Mouse (Mus musculus) brain, adult 2 months (tissue): ENCODE measurements at regions not wholly inside any gene's neighbourhood (a gene's known extent, or its start where the extent isn't known, plus 50 kb on each side); places are given as distances from the start of the nearest gene placed in this dataset.
A peak's percentile ranks its signal among the peaks of the same experiment; 100 is the strongest.

Experiments used
- DNase-seq: peaks from one replicate; pipeline ENCODE4 v3.0.0; 2011; ENCODE audit warnings: low read depth, low spot score

DNA sequence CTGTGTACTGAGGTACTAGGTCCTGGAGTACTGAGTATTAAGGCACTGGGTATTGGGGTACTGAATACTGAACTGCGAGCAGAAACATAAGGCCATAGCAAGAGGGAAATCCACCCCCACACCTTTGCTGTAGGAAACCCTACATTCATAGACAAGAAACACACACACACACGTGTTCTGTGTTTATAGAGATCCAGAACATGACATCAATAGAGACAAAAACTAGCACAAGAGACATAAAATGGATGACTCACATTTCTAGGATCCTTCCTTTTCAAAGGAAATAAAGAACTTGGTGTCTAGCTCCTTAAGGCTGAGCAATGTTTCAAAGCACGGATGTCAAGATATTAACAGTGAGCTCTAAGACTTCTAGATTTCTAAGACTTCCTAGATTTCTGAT, 49.9 kb upstream of the Nepro start:
- no peak for DNase-seq

GRCm38 (mm10) chr16:44672422-44672819, 51.7 kb upstream of the Nepro start:
- no peak for DNase-seq

DNA sequence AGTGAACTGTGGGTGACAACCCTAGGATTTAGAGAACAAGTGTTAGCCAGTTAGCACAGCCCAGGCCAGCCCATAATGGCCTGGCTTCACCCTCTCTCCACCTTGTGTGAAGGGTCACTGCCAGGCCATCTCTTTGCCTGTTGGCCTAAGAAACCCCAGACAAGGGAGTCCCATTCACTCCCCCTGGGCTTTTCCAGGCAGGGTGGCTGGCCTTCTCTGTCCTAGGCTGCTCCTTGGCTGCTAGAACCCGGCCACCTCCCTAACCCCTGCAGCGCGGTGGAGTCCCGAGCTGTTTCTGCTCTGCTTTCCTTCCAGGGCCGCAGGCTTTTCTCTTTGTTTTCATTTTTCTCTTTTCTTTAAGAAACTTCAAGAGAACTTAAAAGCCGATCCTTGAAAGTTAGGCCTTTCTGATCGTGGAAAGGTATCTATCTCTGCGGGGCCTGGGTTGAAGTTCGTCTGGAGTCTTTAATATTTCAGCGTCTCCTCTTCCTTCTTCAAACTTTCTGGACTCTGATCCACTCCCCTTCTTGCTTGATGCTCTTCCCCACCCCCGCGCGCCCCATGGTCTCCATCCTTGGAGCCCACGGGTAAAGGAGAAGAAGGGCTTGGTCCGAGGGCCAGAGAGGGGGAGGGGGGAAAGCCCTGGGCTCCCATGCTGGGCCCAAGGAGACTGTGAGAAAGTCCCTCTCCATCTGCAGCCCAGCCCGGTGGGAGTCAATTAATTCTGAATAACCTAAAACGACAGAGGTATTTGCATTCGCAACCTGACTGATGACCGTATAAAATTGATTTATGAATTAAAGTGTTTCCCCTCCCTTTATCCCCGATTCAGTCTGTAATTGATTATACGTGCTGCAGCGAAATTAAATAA, 52.3 kb upstream of the Nepro start:
- no peak for DNase-seq

- no peak for DNase-seq
These were observed 56.0 kb upstream of the Nepro start for GRCm38 (mm10) chr16:44668061-44668460.

GRCm38 (mm10) chr16:44667118-44667517, 57.0 kb upstream of the Nepro start:
- DNase-seq: peak; percentile 62

DNA sequence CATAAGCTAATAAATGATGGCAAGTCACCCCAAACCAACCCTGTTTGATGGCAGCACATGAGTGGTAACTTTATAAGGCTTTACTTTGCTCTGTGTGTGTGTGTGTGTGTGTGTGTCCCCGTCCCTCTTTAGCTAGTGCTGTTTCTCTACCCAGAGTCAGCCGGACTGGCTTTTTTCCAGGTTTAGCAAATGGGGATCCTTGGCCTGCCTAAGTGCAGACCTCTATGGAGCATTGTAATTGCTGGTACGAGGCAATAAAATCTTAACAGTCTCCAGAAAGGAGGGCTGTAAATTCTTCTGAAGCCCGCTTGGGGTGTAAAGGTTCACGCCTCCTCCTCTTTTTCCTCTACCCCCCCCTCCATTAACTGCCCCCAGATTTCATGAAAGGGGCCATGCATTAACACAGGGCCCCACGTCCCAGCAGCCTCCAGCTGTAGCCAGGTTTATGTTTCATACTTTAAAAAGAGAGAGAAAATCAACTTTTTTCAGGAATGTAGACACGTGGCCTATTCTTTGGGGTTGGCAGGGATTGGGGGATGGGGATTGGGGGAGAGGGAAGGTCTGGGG, 57.6 kb upstream of the Nepro start:
- no peak for DNase-seq

GRCm38 (mm10) chr16:44665491-44665931, 58.6 kb upstream of the Nepro start:
- no peak for DNase-seq

DNA sequence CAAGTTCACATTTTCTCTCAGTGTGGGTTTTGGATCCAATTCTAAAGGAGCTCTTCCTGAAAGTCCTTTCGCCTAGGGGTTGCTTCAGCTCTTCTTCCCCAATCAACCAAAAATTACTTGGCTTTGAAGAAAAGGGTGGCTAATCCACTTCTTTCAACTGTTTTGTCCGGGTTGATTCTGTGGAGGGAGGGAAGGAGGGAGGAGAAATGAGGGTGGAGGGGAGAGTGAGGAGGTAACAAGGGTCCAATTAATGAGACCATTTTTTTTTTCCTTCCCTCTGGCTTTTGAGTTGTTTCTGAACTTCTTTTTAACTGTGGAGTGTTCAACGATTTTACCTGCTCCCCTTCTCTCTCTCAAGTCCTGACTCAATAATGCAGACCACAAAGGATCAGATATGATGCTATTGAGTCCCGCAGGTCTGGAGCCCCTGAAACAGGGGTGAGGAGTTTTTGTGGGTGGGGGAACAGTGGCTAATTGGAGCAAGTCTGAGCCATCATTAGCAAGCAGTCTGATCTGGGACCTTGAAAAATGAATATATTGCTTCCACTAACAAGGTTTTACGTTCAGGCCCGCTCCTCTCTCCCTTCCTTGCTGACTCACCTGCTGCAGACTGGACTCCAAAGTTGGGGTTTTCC, 61.0 kb upstream of the Nepro start:
- no peak for DNase-seq

GRCm38 (mm10) chr16:44660996-44661876, 62.9 kb upstream of the Nepro start:
- DNase-seq: no peak

DNA sequence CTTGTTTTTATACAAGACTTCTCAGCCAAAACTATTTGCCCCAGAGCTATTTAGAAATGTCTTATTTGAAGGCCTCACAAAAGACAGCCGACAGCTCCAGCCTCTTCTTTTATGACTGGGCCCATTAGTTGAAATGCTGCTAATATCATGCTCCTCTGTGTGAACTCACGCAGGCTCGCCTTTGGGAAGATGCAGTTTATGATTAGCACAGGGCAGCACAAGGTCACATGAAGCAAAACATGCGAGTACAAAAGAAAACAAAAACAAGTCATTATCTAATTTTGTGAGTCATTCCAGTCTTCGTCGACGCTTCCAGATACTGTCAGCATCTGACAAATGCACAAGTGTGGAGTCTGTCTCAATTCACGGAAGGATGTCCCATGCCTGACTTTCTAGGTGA, 65.8 kb upstream of the Nepro start:
- DNase-seq: no peak

- no peak for DNase-seq
These were observed 67.9 kb upstream of the Nepro start for GRCm38 (mm10) chr16:44656181-44656580.

- DNase-seq: peak; percentile 73
These were observed 68.8 kb upstream of the Nepro start for GRCm38 (mm10) chr16:44655306-44655705.

DNA sequence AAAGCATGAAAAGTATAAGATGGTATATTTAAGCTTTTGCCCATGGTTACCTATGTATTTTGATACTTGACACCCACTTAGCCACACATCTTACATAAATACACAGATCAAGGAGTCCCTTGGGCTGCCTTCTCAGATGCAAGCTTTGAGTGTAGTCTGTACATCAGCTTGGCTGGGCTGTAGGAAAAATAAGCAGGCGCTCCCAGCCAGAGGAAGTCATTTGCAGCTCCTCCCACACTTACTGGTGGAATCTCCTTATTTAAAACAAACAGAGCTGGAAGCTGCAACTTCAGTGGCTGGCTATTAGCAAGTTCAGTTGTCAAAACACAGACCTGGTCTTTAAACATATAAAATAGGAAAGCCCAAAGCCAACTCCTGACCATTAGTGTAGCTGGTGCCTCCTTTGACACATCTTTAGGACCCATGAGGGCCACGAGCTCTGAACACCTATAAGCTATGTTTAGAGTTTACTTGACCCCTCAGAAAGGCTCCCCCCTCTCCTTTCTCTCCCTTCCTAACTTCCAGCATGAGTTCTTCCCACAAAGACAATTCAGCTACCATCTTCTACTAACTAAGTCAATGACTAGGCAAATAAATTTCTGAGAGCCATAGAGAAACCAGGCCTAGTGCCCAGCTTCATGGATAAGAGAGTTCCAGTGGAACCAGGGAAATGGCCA, 75.4 kb upstream of the Nepro start:
- DNase-seq: no peak

GRCm38 (mm10) chr16:44643992-44644391, 80.1 kb upstream of the Nepro start:
- DNase-seq: peak; percentile 87

DNA sequence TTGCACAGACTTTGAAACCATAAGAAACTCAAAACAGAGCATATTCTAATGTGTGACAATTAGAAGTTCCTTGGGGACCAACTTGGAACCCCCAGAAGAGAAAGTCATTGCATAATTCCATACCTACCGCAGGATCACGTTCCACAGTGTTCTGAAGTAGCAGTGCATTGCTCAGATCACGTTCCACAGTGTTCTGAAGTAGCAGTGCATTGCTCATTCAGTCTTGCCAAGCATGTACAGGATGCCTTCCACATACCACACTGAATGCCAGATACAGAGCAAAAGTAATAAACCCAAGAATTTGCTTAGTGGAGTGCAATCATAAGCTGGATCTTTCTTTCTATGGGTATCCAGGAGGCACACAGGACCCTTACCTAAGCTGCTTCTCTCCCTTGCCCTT, 78.4 kb upstream of the Boc start:
- DNase-seq: no peak

DNA sequence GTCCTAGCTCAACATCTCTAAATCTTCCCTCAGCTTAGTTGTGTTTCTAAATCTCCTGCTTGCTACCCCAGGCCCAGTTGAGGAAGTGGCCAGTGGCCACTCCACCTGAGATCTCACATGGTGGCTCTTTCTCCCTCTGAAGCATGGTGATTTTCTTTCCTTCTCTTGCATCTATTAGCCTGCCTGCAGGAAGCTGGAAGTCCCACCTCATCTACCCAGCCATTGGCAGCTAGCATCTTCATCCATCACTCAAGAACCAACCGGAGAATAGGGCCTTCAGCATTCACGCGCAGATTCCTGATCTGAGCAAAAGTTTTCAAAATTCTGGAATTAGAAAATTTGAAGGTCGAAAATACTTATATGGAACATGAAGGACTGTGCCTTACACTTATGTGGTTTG, 75.8 kb upstream of the Boc start:
- DNase-seq: no peak

DNA sequence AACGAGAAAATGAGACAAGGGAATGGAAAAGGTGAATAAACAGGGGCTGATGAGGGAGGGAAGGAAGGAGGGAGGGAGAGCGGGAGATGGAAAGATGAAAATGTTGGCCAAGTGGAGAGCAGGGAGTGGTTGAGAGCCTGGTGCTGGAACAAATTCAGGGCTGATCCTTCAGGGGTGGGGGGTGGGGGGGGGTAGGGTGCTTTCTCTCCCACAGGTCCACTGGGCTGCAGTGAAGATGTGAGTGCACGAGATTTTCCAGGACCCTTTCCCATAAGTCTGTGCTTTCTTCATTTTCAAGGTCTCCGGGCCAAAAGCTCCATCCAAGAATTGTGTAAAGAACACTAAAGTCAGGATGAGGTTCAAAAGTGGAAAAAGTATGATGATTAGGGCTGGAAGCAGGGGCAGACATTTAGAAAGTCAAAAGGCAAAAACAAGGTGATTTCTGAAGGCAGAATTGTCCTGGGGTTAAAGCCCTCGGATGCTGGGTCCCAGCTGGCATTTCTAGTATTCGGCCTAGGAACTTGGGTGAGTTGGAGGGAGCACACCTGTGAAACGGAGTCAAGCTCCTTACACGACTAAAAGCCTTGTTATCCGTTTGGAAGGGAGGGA, 74.5 kb upstream of the Boc start:
- no peak for DNase-seq

- peak; percentile 97 for DNase-seq
These were observed 73.8 kb upstream of the Boc start for GRCm38 (mm10) chr16:44632330-44633058.

DNA sequence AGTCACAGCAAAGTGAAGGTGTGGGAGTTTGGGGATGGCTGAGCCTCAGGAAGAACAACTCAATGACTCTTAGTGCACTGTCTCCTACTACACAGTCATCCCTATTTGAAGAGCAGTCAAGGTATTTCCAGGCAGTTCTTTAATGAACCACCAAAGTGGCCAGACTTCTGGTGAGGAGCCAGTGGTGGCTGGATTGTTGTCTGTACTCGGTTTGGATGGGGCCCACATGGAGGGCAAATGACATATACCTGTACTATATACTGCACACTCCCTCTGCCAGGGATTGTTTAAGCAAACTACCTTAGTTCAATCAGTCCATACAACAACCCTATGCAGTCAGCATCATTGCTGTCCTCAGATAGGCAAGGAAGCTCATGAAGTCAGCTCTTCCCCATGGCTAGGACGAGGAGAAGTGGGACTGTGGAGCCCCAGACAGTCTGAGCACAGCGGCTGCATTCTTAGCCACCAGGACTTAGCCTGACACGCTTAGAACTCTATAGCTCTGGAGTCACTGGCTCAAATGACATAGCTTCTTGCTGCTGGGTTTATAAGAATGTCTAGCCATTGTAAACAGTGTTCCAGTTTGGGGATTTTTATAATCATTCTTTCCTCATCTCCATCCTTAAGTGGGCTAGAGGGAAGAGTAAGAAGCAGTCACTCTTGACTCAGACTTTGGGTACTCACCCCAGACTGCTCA, 72.8 kb upstream of the Boc start:
- no peak for DNase-seq

- DNase-seq: no peak
These were observed 72.2 kb upstream of the Boc start for GRCm38 (mm10) chr16:44630861-44631260.
